Mouse (Mus musculus) layer of hippocampus, postnatal 25 days (tissue): ENCODE data around the gene Nrbf2. TPM values are rescaled to one million over a fixed set of nuclear protein-coding genes. Genes with fewer than 3 reads are reported as not detected.
A peak's percentile ranks its signal among the peaks of the same experiment; 100 is the strongest.

Source experiments
- DNase-seq, 2 experiments: peaks; one replicate each; pipeline ENCODE4 v3.0.0; 2022; ENCODE audit warnings: mixed read lengths in 2 of 2, low spot score in 1 of 2; ENCODE audit errors: extremely low spot score in 1 of 2
- total RNA-seq, 2 experiments: library from RNA; stranded (reverse); gene quantifications; 2 replicates each; pipeline ENCODE4 v1.2.3; 2021

Gene Nrbf2
- 10 to 100 TPM; 17.9 to 21.1 TPM for total RNA-seq

DNA sequence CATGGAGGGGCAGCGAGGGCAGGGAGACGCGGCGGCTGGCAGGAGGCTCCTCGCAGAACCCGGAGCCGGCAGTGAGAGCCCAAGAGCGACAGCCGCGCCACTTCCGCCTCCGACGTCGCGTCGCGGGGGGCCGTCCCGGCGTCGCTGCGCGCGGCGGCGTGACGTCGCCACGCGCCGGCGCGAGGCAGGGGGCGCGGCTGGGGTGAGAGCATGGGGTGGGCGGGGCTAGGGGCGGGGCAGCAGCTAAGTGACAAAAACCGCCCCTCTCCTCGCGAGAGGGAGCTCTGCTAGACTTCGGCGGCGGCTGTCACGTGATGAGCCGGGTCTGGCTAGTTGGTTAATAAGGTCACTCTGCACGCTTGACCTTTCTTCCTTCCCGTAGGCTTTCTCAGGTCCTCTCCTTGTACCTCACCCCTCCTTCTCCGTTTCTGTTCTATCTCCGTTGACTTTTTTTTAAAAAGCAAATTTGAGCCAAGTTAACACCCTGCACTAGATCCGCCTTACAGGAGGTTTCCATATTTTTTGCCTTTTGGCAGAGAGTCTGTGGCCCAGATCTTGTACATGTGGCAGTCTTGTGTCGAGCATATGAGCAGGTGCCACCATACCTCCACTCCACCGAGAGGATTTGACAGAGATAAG, at the start of gene Nrbf2:
TSS of gene Nrbf2 (minus strand) at position 130 of the 639 bp plus-strand sequence.
- DNase-seq = peak; percentile 64 to 73

- no peak for DNase-seq
Observed at GRCm38 (mm10) chr10:67330580-67330979, 45.5 kb upstream of the Nrbf2 start.

DNA sequence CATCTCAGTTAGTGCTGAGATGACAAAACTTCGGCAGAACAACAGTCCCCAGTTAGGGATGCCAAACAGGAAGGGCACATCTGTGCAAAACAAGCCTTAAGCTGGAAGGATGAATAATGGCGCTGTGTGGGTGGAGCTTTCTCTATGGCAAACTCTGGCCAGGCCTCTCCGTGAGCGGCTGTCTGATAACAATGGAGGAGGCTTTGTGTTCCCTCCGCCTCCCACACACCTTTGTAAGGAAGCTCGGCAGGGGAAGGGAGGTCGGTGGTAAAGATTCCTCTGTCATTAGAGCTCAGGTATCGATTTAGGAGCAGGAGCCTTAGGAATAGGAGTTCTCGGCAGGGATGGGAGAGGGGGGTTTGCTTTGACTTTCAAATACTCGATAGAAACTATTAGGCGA, 44.6 kb upstream of the Nrbf2 start:
- DNase-seq = no peak

GRCm38 (mm10) chr10:67328208-67328607, 43.1 kb upstream of the Nrbf2 start:
- no peak for DNase-seq

GRCm38 (mm10) chr10:67324036-67324435, 38.9 kb upstream of the Nrbf2 start:
- DNase-seq = no peak

- no peak for DNase-seq
Observed at GRCm38 (mm10) chr10:67321396-67321795, 36.3 kb upstream of the Nrbf2 start.

DNA sequence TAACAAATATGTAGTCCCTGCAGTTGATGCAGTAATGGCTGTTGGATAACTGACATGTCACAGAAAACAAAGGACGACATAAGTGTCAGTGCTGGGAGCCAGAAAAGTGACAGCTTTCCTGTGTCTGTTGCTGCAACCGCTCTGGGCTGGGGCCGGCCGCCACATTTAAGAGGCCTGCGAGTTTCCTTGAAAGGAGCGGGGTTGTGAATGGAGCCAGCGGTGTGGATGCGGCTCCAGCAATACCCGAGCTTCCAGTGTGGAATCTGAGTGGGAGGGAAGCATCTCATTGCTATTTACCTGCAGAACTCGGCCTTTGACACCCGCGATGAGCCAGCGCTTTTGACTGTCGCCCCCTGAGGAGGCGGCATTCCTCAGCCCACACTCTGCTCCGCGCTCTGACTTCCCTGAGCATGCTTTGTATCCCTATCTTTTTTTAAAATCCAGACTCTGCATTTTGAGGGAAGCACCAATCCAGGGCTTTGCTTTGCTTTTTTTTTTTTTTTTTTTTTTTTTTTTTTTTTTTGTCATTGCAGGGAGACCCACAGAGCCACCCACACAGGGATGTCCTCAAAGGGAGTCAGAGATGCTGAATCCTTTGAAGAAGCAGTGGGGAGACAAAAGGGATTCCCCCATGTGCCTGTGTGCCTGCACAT, 35.2 kb upstream of the Nrbf2 start:
- no peak for DNase-seq

GRCm38 (mm10) chr10:67319016-67319725, 34.1 kb upstream of the Nrbf2 start:
- DNase-seq = no peak

DNA sequence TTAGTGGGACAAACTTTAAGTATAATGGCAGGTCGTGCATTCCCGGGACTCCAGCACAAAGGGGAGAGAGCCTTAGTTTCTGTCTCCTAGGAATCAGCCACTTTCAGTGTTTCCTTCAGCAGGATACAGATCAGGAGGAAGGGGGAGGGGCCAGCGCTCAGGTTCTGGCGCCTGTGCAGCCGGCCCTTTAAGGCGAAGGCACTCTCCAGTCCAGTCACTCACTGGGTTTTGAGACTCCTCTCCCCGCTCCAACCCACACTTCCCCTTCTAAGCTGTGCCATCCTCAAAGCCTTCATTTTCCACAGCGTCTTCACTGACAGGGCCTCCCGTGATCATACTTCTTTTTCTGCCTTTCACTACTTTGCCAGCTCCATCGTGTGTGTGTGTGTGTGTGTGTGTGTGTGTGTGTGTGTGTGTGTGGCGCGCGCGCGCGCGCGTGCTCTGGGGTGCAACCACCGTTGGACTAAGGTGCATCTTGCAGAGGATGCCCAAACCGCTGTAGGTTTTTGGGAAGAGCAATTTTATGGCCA, 32.9 kb upstream of the Nrbf2 start:
- no peak for DNase-seq

DNA sequence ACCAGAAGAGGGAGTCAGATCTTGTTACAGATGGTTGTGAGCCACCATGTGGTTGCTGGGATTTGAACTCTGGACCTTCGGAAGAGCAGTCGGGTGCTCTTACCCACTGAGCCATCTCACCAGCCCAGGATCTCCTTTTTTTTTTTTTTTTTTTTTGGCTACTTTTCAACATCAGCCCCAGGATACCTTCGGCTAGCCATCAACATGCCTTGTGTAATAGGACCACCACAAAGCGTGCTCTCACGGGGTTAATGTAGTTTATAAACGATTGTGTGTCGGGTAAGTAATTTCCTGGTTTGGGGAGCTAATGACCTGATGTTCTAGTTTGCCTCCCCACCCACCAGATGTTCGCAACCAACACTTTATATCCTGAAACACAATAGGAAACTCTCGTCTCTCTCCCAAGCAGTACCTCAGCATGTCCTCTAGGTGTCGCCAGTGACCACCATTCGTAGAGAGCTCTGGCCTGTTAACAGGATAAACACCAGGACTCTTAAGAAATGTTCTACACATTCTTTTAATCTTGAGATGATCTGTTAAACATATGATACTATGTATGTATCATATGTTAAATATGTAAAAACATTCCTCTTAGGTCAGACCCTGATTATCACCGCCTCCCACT, 29.8 kb upstream of the Nrbf2 start:
- peak; percentile 31 to 68 for DNase-seq

DNA sequence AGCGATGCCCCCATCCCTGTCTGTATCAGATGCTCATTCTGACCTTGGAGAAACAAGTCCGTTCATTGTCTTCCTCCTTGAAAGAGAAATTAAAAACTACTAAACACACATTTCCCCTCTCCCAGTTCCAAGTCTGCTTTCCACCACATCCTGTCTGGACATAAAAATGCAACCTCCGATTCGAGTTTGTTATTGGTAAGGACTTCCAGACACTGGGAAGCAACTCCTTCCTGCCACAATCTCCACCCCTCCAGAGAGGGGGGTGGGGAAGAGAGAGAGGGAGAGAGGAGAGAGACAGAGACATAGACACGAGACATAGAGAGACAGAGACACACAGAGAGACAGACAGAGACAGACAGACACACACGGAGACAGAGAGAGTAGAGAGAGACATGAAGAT, 27.4 kb upstream of the Nrbf2 start:
- no peak for DNase-seq

DNA sequence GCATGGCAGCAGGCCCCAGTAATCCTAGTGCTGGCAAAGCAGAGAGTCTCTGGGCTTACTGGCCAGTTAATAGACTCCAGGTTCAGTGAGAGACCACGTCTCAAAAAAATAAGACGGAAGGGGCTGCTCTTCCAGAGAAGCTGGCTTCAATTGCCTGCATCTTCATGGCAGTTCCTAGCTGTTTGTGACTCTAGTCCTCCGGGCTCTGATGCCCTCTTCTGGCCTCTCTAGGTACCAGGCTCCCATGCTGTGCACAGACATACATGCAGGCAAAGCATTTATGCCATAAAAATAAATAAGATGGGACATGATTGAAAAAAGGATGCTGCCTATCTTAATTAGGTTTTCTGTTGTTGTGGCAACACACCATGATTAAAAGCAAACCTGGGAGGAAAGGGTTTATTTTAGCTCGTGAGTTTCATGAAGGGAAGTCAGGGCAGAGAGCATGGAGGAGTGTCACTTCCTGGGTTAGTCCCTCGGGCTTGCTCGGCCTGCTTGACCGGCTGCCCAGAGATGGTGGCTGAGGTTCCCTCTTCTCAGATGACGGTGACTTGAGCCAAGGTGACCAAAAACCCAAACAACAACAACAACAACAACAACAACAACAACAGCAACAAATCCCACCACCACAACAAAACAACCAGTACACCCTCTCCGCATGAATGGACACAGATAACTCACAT, 26.3 kb upstream of the Nrbf2 start:
- peak; percentile 23 to 54 for DNase-seq

GRCm38 (mm10) chr10:67309483-67310138, 24.5 kb upstream of the Nrbf2 start:
- no peak for DNase-seq

GRCm38 (mm10) chr10:67302340-67302739, 17.2 kb upstream of the Nrbf2 start:
- DNase-seq = no peak

DNA sequence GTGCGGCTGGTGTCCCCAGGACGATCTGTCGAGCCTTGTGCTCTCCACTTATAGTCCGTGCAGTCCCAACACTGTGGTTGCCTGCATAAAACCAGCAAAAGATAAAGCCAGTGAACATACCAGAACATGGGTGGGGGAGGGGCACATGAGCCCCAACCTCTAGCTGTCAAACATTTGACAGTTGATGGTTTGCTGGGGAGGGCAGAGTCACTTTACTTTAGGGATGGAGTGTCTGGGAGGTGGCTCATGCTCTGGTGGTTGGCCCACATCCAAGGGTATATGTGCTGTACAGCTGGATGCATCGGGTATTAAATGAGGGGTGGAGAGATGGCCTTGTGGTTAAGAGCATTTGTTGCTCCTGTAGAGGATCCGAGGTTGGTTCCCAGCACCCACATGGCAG, 15.9 kb upstream of the Nrbf2 start:
- DNase-seq = no peak

DNA sequence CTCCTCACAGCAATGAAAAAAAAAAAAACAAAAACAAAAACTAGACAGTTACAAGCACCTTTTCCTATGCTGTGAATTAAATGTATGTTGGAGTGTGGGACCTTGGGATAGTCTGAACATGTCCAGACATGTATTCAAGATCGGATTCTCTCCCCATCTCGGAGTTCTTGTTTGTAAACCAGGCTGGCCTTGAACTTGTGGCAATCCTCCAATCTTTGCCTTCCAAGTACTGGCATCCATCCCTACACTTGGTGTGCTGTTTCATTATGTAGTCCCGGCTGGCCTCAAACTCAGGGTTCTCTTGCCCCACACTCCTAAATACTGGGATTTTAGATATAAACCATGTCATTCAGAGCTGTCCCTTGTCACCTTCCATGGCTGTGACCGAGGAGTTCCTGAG, 14.2 kb upstream of the Nrbf2 start:
- DNase-seq = no peak

DNA sequence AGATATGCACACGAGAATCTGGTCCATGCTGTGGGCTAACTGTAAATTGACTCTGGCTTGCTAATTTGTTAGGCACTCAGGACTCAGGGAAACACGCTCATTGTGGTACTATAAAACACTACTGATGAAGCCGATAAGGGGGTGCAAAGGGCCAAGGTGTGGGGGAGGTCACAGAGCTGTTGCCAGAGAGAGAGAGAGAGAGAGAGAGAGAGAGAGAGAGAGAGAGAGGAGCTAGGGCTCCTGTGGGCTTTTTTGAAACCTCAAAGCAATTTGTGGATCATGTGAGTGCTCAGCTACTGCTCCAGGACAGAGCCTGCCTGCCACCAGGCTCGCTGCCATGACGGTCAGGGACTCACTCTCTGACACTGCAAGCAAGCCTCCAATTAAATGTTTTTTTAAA, 13.8 kb upstream of the Nrbf2 start:
- no peak for DNase-seq

GRCm38 (mm10) chr10:67297175-67297855, 12.2 kb upstream of the Nrbf2 start:
- no peak for DNase-seq

GRCm38 (mm10) chr10:67296482-67297152, 11.5 kb upstream of the Nrbf2 start:
- no peak for DNase-seq
